Mouse (Mus musculus) ES-Bruce4 (cell line): ENCODE data around the gene Fam117a.

ENCODE experiments used
- CTCF ChIP-seq: IDR thresholded peaks from one replicate; pipeline ENCODE4 v1.8.1; 2011; ENCODE audit warnings: low read depth, low read length
- EP300 ChIP-seq: IDR thresholded peaks from 2 replicates; pipeline ENCODE4 v1.6.1; 2011; ENCODE audit warnings: low read depth, low read length; ENCODE audit not compliant: insufficient read depth
- POLR2A ChIP-seq: IDR thresholded peaks from one replicate; pipeline ENCODE4 v1.8.1; 2011; ENCODE audit warnings: low read length; ENCODE audit not compliant: insufficient read depth

GRCm38 (mm10) chr11:95295736-95296135 is 41.1 kb upstream of the Fam117a start:
- no peak for TF ChIP-seq EP300
- TF ChIP-seq CTCF, result no peak
- TF ChIP-seq POLR2A, result no peak
